Mouse (Mus musculus): ENCODE measurements around the gene C5ar2.

The C5ar2 gene

GRCm38 (mm10) chr7:16198540-16198939 lies 45.4 kb downstream of the C5ar2 start:
- no peak for DNase-seq (ENCODE audit: low spot score in 2 of 2)

- DNase-seq (ENCODE audit: low spot score in 2 of 2) = no peak
These were observed 46.8 kb downstream of the C5ar2 start for GRCm38 (mm10) chr7:16197166-16197565.

- DNase-seq (ENCODE audit: low spot score in 2 of 2) = no peak
These were observed 47.3 kb downstream of the C5ar2 start for GRCm38 (mm10) chr7:16196616-16197015.

- no peak for DNase-seq (ENCODE audit: low spot score in 2 of 2)
These were observed 50.3 kb downstream of the C5ar2 start for GRCm38 (mm10) chr7:16193702-16194101.

GRCm38 (mm10) chr7:16192315-16192714 lies 51.6 kb downstream of the C5ar2 start:
- peak in 1 of 2 experiments; percentile 78 for DNase-seq (ENCODE audit: low spot score in 2 of 2)

GRCm38 (mm10) chr7:16187494-16187893 lies 56.5 kb downstream of the C5ar2 start:
- no peak for DNase-seq (ENCODE audit: low spot score in 2 of 2)
